Mouse (Mus musculus) neural tube, embryonic 15.5 days (tissue): ENCODE results near the gene Zan. TPM values are rescaled to one million over a fixed set of nuclear protein-coding genes. Genes with fewer than 3 reads are reported as not detected.
A peak's percentile ranks its signal among the peaks of the same experiment; 100 is the strongest.

Source experiments
- ATAC-seq: fragments of 200-750 bp; cut with Nextera tagmentation; 2 replicates; pipeline ENCODE4 v1.8.0; 2017; ENCODE audit warnings: mild to moderate bottlenecking, moderate TSS enrichment, moderate library complexity; ENCODE audit not compliant: low FRiP score
- H3K27ac ChIP-seq: fragments of 300-500 bp; sonication (generic); replicated peaks from 2 replicates; pipeline ENCODE4 v1.5.1; 2015; ENCODE audit warnings: mild to moderate bottlenecking, inconsistent platforms
- H3K27me3 ChIP-seq: fragments of 300-500 bp; sonication (generic); replicated peaks from 2 replicates; pipeline ENCODE4 v1.6.1; 2015; ENCODE audit warnings: inconsistent platforms
- H3K36me3 ChIP-seq: fragments of 300-500 bp; sonication (generic); 2 replicates; pipeline ENCODE4 v1.6.1; 2015; ENCODE audit warnings: inconsistent platforms
- H3K4me1 ChIP-seq: fragments of 300-500 bp; sonication (generic); 2 replicates; pipeline ENCODE4 v1.6.1; 2015; ENCODE audit warnings: inconsistent platforms
- H3K4me2 ChIP-seq: fragments of 300-500 bp; sonication (generic); 2 replicates; pipeline ENCODE4 v1.6.1; 2015; ENCODE audit warnings: inconsistent platforms, mild to moderate bottlenecking, moderate library complexity
- H3K4me3 ChIP-seq: fragments of 300-500 bp; sonication (generic); replicated peaks from 2 replicates; pipeline ENCODE4 v1.5.1; 2015; ENCODE audit warnings: mild to moderate bottlenecking, inconsistent platforms
- H3K9ac ChIP-seq: fragments of 300-500 bp; sonication (generic); replicated peaks from 2 replicates; pipeline ENCODE4 v1.6.1; 2015; ENCODE audit warnings: mild to moderate bottlenecking, inconsistent platforms
- H3K9me3 ChIP-seq: fragments of 300-500 bp; sonication (generic); replicated peaks from 2 replicates; pipeline ENCODE4 v1.6.1; 2016; ENCODE audit warnings: inconsistent platforms
- WGBS: fragments of 180-500 bp; shearing (Covaris S2); methylation state at CpG from one replicate; pipeline ENCODE4 v1.1.7; 2015; ENCODE audit warnings: mixed read lengths; 5-methylcytosine and 5-hydroxymethylcytosine counted together
- polyA plus RNA-seq: library from polyadenylated mRNA; unstranded; fragments of >200 nt; fragmentation: Nextera tagmentation; extraction: Ambion mirVana; gene quantifications from 2 replicates; pipeline ENCODE4 v1.2.1, GENCODE M21; 2015

Gene Zan
- 0.14 and 0.22 TPM in 2 replicates for polyA plus RNA-seq

DNA sequence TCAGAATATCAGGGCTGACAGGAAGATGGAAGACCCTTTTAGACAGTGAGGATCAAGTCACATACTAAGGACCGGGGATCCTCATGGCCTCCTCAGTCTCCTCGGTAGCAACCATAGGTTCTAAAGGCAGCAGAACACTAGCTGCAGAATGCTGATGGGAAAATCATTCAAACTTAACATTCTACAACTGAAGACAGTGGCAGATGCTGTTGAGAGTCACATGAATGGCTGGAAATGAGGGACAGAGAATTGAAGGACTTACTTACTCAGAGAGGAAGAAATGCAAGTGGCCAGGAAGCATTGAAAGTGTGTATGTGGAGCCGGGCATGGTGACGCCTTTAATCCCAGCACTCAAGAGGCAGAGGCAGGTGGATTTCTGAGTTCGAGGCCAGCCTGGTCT, at the start of gene Zan:
Gene Zan (minus strand): TSS at position 101 of the 400 bp plus-strand sequence.
- no peak for ATAC-seq
- Histone ChIP-seq H3K4me3 (no peak within 1 kb of the TSS), H3K27ac (no peak within 1 kb of the TSS), H3K4me1 (no peaks in the 10 kb centered on the region), H3K36me3 (no peaks in the 10 kb centered on the region), H3K4me2 (no peak within 1 kb of the TSS), H3K9me3 (no peaks in the 10 kb centered on the region), H3K9ac (no peak within 1 kb of the TSS), H3K27me3 (no peaks in the 10 kb centered on the region)
- WGBS: 85% methylated on average over 5 of the region's 5 CpGs

DNA sequence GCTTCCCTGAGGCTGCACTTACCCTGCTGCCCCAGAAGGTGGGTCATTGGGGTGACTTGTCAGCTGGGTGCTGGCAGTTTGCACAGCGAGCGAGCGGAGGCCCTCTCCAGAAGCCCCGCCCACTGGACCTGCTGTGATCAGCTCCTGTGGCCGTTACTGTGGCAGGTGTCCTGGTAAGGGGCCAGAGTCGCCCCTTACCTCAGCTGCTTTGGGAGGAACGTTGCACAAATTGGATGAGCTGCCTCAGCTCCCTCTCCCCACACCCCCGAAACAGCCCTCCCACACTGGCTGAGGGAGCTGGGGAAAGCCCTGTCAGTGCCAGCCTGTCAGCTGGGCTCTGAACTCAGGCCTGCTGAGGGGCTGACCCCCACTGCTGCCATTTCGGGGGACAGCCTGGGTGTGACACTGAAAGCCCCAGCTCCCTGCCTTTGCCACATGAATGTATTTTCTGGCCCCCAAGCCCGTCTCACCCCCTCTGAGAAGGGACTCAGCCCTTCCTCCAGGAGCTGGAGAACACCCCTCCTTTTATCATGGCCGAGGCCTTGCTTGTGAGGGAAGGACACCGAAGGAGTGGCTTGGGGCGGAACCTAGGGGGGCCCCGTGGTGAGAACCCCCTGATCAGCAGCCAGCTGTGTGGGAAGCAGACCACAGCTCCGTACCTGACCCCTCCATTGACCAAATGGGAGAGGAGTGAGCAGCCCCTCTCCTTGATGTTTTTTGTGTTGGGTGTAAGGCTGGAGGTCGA, 49.5 kb upstream of the Zan start:
- H3K4me3 ChIP-seq: no peak overlapping the region
- H3K4me1 ChIP-seq: peaks cover 36% of the 10 kb centered on the region
- H3K4me2 ChIP-seq: no peak overlapping the region
- H3K9ac ChIP-seq: no peak overlapping the region
- H3K9me3 ChIP-seq: no peaks in the 10 kb centered on the region
- H3K36me3 ChIP-seq: peaks cover 83% of the 10 kb centered on the region
- ATAC-seq: no peak
- H3K27ac ChIP-seq: peak overlapping the region; percentile 68
- H3K27me3 ChIP-seq: no peaks in the 10 kb centered on the region
- 37% methylated on average over 16 of the region's 16 CpGs for WGBS

DNA sequence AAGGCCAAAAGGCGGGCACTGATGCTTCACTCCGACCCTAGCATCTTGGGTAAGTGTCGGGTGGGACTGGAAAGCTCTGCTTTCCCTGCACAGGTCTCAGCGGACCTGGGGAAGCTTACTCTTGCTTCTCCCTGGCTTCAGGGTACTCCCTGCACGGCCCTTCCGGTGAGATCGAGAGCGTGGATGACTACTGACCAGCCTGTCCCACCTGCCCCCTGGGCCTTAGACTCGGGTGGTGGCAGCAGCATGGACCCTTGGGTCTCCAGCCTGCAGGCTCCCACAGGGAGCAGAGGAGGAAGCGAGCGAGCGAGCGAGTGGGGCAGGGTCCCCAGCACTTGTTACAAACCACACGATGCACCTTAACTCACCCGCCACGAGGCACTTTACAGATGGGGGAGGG, 48.6 kb upstream of the Zan start:
- Histone ChIP-seq H3K36me3 (peaks cover 91% of the 10 kb centered on the region), H3K27ac (no peak overlapping the region), H3K4me1 (peaks cover 34% of the 10 kb centered on the region), H3K9ac (no peak overlapping the region), H3K9me3 (no peaks in the 10 kb centered on the region), H3K27me3 (no peaks in the 10 kb centered on the region), H3K4me2 (no peak overlapping the region), H3K4me3 (no peak overlapping the region)
- no peak for ATAC-seq
- 78% methylated on average over 16 of the region's 16 CpGs for WGBS

DNA sequence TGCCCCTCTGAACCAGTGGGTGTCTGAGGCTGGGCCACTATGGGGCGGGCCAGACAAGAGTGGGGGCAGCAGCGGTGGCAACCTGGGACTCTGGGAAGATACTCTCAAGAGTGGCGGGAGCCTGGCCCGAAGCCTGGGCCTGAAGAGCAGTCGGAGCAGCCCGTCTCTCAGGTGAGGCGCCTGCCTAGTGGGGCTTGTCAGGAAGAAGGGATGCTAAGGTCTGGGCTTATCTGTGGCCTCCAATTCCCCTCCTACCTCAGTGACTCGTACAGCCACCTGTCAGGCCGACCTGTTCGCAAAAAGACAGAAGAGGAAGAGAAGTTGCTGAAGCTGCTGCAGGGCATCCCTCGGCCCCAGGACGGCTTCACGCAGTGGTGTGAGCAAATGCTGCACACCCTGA, 47.8 kb upstream of the Zan start:
- Histone ChIP-seq H3K4me3 (no peak overlapping the region), H3K9me3 (no peaks in the 10 kb centered on the region), H3K27ac (no peak overlapping the region), H3K36me3 (peaks cover 93% of the 10 kb centered on the region), H3K4me2 (no peak overlapping the region), H3K9ac (no peak overlapping the region), H3K27me3 (no peaks in the 10 kb centered on the region), H3K4me1 (peaks cover 26% of the 10 kb centered on the region)
- WGBS: 92% methylated on average over 13 of the region's 13 CpGs
- ATAC-seq: no peak

DNA sequence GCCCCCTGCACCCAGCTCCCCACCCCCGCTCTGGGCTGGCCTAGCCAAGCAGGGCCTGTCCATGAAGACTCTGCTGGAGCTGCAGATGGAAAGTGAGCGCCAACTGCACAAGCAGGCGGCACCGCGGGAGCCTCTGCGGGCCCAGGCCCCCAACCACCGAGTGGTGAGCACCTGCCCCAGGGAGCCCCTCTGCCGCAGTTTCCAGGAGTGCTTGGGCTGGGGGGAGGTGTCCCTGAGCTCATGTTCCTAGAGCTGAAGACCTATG, 47.3 kb upstream of the Zan start:
- H3K27me3 ChIP-seq: no peaks in the 10 kb centered on the region
- no peaks in the 10 kb centered on the region for H3K9me3 ChIP-seq
- peaks cover 93% of the 10 kb centered on the region for H3K36me3 ChIP-seq
- peaks cover 21% of the 10 kb centered on the region for H3K4me1 ChIP-seq
- ATAC-seq: no peak
- H3K27ac ChIP-seq: no peak overlapping the region
- WGBS: 80% methylated on average over 8 of the region's 8 CpGs
- no peak overlapping the region for H3K4me2 ChIP-seq
- H3K9ac ChIP-seq: no peak overlapping the region
- H3K4me3 ChIP-seq: no peak overlapping the region

DNA sequence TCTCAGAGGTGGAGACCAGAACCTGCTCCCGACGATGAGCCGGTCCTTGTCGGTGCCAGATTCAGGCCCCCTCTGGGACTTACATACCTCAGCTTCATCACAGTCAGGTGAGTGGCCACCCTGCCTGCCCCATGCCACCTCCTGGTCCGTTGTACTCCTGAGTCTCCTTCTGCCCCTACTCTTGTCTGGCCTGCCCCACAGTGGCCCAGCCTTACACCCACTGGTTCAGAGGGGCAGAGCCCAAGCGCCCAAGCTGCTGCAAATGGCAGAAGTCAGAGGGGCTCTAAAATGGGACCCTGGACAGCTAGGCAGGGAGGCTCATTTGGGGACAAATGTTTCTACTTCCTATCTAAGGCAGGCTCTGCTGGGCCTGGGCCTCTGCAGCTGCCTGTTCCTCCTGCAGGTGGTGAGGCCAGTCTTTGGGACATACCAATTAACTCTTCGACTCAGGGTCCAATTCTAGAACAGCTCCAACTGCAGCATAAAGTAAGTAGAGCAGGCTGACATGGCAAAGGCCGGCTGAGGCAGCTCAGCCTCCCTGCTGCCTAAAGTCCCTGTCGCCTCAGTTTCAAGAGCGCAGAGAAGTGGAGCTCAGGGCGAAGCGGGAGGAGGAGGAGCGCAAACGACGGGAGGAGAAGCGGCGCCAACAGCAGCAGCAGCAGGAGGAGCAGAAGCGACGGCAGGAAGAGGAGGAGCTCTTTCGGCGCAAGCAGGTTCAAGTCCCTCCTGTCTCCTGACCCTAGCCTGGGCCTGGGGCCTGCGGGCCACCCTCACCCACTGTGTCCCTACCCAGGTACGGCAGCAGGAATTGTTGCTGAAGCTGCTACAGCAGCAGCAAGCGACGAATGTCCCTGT, 46.8 kb upstream of the Zan start:
- Histone ChIP-seq H3K36me3 (peaks cover 93% of the 10 kb centered on the region), H3K27me3 (no peaks in the 10 kb centered on the region), H3K4me1 (peaks cover 17% of the 10 kb centered on the region; the same call in 1 of the 2 replicates), H3K9me3 (no peaks in the 10 kb centered on the region), H3K4me2 (no peak overlapping the region), H3K4me3 (no peak overlapping the region), H3K9ac (no peak overlapping the region), H3K27ac (0 out of 2 replicates have a peak overlapping the region, but pooled peaks have one; percentile 13)
- no peak for ATAC-seq
- 89% methylated on average over 23 of the region's 25 CpGs for WGBS

DNA sequence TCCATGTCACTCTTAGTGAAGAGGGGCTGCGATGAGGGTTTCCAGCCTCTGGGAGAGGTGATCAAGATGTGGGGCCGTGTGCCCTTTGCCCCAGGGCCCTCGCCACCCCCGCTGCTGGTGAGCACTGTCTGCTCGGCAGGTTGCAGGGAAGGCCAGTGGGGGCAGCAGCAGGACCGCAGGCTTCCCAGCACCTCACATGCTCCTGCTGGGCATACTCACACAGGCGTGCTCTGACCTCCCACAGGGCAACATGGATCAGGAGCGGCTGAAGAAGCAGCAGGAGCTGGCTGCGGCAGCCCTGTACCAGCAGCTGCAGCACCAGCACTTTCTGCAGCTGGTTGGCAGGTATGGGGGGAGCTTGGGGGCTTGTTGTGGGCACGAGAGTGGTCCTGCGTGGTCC, 45.8 kb upstream of the Zan start:
- no peak for ATAC-seq
- no peak overlapping the region for H3K4me2 ChIP-seq
- no peaks in the 10 kb centered on the region for H3K9me3 ChIP-seq
- H3K27ac ChIP-seq: no peak overlapping the region
- peaks cover 90% of the 10 kb centered on the region for H3K36me3 ChIP-seq
- H3K4me3 ChIP-seq: no peak overlapping the region
- no peaks in the 10 kb centered on the region for H3K27me3 ChIP-seq
- no peak overlapping the region for H3K9ac ChIP-seq
- 0 out of 2 replicates have a peak, but pooled peaks cover 11% of the 10 kb centered on the region for H3K4me1 ChIP-seq
- WGBS: 75% methylated on average over 11 of the region's 11 CpGs

DNA sequence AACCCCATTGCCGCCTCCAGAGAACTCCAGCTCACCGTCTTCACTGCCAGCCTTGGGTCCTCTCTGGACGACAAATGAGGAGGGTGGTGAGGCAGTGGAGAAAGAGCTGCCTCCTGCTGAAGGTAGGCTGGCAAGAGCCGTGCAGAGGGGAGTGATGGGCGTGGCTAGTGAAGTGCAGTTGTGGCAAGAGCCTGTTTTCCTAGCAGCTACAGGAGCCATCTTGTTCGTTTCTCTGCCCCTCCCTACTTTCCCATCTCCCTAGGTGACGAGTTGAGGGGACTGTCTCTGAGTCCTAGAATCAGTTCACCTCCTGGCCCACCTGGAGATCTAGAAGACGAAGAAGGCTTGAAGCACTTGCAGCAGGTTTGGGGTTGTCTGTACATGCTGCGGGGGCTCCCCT, 45.0 kb upstream of the Zan start:
- 0 out of 2 replicates have a peak, but pooled peaks cover 7% of the 10 kb centered on the region for H3K4me1 ChIP-seq
- no peak for ATAC-seq
- H3K4me3 ChIP-seq: no peak overlapping the region
- WGBS: 85% methylated on average over 9 of the region's 9 CpGs
- H3K36me3 ChIP-seq: peaks cover 83% of the 10 kb centered on the region
- H3K27ac ChIP-seq: no peak overlapping the region
- no peaks in the 10 kb centered on the region for H3K27me3 ChIP-seq
- no peak overlapping the region for H3K9ac ChIP-seq
- no peak overlapping the region for H3K4me2 ChIP-seq
- no peaks in the 10 kb centered on the region for H3K9me3 ChIP-seq

DNA sequence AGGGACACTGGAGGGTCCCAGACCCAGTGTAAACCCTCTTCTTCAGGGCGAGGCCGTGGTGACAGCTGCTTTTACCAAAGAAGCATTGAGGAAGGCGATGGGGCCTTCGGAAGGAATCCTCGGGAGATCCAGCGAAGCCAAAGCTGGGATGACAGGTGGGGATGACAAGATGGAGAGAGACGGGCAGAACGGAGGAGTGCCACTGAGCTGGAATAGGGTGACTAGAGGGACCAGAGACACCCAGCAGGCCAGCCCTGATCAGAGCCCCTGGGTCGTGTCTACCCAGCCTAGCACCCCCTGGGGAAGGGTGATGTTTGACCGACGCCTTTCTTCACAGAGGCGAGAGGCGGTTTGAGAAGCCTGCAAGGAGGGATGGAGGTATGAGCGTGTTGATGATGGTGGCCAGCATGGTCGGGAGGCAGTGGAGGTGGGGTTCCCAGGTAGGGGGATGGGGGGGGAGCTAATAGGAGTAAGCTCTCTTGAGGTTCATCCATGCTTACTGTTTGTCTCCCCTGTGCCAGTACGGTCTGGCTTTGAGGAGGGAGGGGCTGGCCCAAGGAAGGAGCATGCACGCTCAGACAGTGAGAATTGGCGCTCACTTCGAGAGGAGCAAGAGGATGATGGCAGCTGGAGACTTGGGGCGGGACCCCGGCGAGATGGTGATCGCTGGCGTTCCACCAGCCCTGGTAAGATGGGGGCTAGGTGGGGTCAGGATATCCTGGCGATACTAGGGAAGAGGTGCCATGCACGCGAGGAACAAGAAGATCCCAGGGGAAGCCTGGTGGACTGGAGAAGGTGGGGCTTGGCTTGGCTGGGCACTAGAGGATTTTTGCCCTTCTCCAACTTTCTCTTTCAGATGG, 43.1 kb upstream of the Zan start:
- Histone ChIP-seq H3K27me3 (no peaks in the 10 kb centered on the region), H3K36me3 (peaks cover 69% of the 10 kb centered on the region), H3K4me3 (no peak overlapping the region), H3K27ac (no peak overlapping the region), H3K9ac (no peak overlapping the region), H3K4me1 (peaks cover 13% of the 10 kb centered on the region), H3K4me2 (no peak overlapping the region), H3K9me3 (no peaks in the 10 kb centered on the region)
- no peak for ATAC-seq
- 92% methylated on average over 27 of the region's 27 CpGs for WGBS

DNA sequence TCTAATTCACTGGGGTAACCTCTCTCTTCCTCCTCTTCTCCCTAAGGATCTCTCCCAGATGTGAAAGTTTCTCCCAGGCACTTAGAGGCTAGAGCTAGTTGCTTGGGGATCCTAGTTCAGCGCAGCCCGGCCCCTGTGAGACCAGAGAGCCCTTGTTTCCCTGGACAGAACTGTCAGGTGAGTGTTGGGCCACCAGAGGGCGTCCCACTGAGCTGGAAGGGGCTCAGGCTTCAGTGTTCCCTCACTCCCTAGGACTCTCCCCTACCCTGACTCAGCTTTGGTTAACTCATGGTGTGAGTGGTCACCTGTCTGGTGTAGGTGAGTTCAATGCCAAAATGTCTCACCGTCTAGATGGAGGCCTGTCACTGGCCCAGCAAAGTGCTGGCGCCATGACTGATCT, 41.6 kb upstream of the Zan start, which contains the start of gene Gigyf1:
Gene Gigyf1 (plus strand): TSS at position 113 of the 400 bp plus-strand sequence.
- no peak within 1 kb of the TSS for H3K4me3 ChIP-seq
- 76% methylated on average over 5 of the region's 5 CpGs for WGBS
- H3K4me2 ChIP-seq: no peak within 1 kb of the TSS
- no peaks in the 10 kb centered on the region for H3K9me3 ChIP-seq
- no peak within 1 kb of the TSS for H3K9ac ChIP-seq
- H3K27me3 ChIP-seq: no peaks in the 10 kb centered on the region
- no peak within 1 kb of the TSS for H3K27ac ChIP-seq
- H3K36me3 ChIP-seq: peaks cover 54% of the 10 kb centered on the region
- ATAC-seq: no peak
- peaks cover 28% of the 10 kb centered on the region for H3K4me1 ChIP-seq

DNA sequence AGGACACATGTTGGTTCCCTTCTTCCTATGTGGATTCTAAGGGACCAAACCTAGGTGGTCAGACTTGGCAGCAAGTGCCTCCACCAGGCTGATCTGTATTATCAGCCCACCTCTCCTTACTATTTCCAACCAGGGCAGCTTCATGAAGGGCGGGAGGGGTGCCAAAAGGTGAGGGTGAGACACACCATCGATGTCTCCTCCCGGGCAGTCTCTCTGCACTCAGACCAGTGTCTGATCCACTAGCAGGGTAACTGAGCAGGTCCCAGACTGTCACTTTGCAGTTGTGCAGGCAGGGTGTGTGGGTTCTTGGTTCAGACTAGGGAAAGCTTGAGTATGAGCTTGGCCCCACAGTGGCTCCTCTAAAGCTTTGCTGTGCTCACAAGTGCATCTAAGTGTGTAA, 37.9 kb upstream of the Zan start:
- WGBS: 94% methylated on average over 3 of the region's 3 CpGs
- H3K4me1 ChIP-seq: peaks cover 52% of the 10 kb centered on the region

More for the DNA sequence above, 37.9 kb upstream of the Zan start:
- Histone ChIP-seq H3K36me3 (peaks cover 18% of the 10 kb centered on the region), H3K9ac (no peak overlapping the region), H3K4me3 (no peak overlapping the region), H3K27ac (no peak overlapping the region), H3K4me2 (no peak overlapping the region), H3K9me3 (no peaks in the 10 kb centered on the region), H3K27me3 (no peaks in the 10 kb centered on the region)
- ATAC-seq: no peak
